Mouse (Mus musculus): ENCODE measurements around the gene Olfr611. TPM values are rescaled to one million over a fixed set of nuclear protein-coding genes. Genes with fewer than 3 reads are reported as not detected.
"Not testable (repeated sequence)": the region's sequence is repeated elsewhere in the genome, so short reads cannot be mapped to it uniquely, and the experiment has no call there.

Olfr611 gene
- not detected for total RNA-seq (2021)
- long read RNA-seq, experiment 1: 0 reads
- long read RNA-seq, experiment 2: 0 reads

- not testable (repeated sequence) for DNase-seq
Observed at GRCm38 (mm10) chr7:103520746-103521145, at the start of gene Olfr611. Gene Olfr611 (minus strand): TSS chr7:103520846.

GRCm38 (mm10) chr7:103569043-103569442 is 48.4 kb upstream of the Olfr611 start, which contains the start of gene Olfr616:
Gene Olfr616 (minus strand): TSS chr7:103569143.
- no peak for DNase-seq

DNA sequence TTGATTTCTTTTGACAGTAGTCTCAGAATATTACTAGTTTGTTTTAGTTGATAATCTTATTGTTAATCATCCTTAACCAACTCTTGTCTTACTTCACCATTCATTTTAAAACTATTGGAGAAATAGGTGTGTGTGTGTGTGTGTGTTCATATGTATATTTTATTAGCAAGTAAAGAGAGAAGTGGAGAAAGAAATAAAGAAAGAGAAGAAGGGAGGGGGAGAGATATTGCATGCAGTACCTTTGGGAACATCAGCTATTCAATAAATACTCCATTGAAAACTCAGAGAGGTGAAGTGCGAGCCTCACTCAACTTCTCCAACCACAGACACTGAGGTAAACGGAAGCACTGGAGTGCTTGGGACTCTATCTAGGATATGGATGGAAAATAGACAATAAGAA is 35.1 kb upstream of the Olfr611 start, which contains the start of gene Olfr615:
Olfr615 (plus strand) TSS at position 301 of the 400 bp plus-strand sequence.
- DNase-seq: no peak

DNA sequence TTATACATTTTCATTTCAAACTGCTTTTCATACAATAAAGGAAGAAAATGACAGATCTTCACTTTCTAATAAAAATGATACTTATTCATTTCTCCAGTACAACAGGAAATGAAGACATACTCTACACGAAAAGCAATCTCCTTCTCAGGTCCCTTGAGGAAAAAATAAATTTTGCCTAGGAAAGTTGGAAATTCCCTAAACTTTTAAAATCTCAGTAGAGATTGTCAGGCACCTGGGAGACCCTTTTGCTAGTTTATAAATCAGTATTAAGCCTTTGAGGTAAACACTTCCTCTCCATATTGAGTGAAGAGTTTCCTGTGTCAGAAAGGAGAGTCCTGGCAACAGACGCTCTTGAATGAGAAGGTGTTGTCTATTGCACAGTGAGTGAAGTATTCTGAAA is 27.1 kb upstream of the Olfr611 start, which contains the start of gene Olfr613:
Olfr613 (plus strand) TSS at position 301 of the 400 bp plus-strand sequence.
- no peak for DNase-seq

DNA sequence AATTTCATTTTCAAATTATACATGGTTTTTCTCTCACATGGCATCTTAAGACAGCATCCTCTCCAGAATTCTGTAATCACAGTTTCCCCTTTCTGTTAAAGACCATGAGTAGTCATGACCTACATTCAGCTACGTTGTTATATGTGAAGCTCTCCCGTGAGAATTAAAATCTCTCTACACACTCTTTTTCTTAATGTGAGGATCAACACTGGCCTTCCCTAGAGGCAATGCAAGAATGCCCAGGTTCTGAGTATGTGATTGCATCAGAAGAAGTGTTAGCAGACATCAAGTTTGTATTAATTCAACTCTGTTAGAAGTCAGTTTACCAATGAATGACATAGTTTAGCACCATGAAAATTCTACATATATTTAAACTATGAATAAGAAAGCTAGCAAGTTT is 22.0 kb upstream of the Olfr611 start, which contains the start of gene Olfr612:
Olfr612 (minus strand) TSS at position 101 of the 400 bp plus-strand sequence.
- DNase-seq: not testable (repeated sequence)

DNA sequence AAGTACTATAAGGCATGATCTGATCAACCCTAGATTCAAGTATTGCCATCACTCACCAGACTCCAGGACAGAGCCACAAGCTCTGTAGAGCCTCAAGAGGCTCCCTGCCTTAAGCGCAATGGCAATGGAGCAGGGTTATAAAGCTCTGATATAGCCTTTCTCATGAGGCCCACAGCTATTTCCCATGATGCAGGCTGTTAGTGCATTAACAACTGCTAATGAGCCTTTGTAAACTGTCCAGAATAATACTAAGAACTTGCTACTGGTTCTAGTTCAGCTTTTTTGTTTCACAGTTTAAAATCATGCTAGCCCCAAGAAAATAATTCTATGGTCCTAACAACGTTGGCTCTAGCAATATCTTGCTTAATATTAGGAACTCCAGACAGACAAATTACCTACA is 8.6 kb downstream of the Olfr611 start, which contains the start of gene Olfr610:
Olfr610 (minus strand) TSS at position 101 of the 400 bp plus-strand sequence.
- DNase-seq: no peak

DNA sequence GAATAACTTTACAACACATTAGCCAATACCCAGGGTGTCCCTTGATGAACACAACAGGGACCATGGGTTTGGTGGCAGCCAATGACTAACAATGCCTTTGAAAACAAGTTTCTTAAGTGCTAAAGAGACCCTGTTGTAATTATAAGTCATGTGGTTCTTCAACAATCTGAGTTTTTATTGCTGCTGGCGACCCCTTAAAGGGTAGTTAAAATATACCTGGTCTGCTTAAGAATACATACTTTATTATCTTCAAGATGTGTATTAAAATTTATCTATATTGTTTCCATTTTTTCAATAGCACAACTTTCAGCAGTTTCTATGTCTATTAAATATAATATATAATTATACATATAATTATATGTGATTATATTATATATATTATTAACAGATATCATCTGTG is 22.7 kb downstream of the Olfr611 start, which contains the start of gene Olfr609:
Olfr609 (minus strand) TSS at position 101 of the 400 bp plus-strand sequence.
- no peak for DNase-seq

DNA sequence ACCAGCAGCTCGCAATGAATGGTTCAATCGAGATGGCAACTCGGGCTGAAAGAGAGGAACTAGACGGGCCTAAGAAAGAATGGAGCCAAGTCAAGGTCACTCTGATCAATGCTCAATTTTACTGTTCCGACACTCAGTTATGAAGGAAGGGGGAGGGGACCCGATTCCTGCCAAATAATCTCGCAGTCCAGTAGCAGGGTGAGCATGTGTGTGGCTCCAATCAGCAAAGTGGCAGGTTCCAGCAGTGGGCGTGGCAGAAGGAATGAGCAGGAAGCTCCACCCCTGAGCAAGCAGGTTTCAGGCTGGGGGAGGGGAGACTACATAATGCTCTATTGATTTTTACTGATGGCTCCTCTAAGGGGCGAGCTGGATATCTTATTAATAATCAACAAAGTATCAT is 43.5 kb downstream of the Olfr611 start:
- DNase-seq: not testable (repeated sequence)

- no peak for DNase-seq
Observed at GRCm38 (mm10) chr7:103469577-103469976, 51.1 kb downstream of the Olfr611 start, which contains the start of gene Olfr608. Gene Olfr608 (plus strand): TSS chr7:103469877.

Other genes with a start within 250 kb of the Olfr611 start
- not detected for gene Olfr596, start 215.2 kb downstream of the Olfr611 start, total RNA-seq (2021)
- not detected for gene Olfr597, start 204.5 kb downstream of the Olfr611 start, total RNA-seq (2021)
- gene Olfr598, start 197.3 kb downstream of the Olfr611 start, total RNA-seq (2021): not detected
- not detected for gene Olfr599, start 184.9 kb downstream of the Olfr611 start, total RNA-seq (2021)
- not detected for gene Olfr600, start 171.2 kb downstream of the Olfr611 start, total RNA-seq (2021)
- not detected for gene Olfr601, start 158.2 kb downstream of the Olfr611 start, total RNA-seq (2021)
- not detected for gene Olfr603, start 134.7 kb downstream of the Olfr611 start, total RNA-seq (2021)
- not detected for gene Usp17lc, start 105.8 kb downstream of the Olfr611 start, total RNA-seq (2021)
- not detected for gene Olfr605, start 75.4 kb downstream of the Olfr611 start, total RNA-seq (2021)
- gene Olfr606, start 71.8 kb downstream of the Olfr611 start, total RNA-seq (2021): not detected
- gene Olfr607, start 56.7 kb downstream of the Olfr611 start, total RNA-seq (2021): not detected
- not detected for gene Olfr608, start 51.0 kb downstream of the Olfr611 start, total RNA-seq (2021)
- not detected for gene Olfr609, start 22.8 kb downstream of the Olfr611 start, total RNA-seq (2021)
- not detected for gene Olfr610, start 8.7 kb downstream of the Olfr611 start, total RNA-seq (2021)
- not detected for gene Olfr612, start 21.9 kb upstream of the Olfr611 start, total RNA-seq (2021)
- not detected for gene Olfr613, start 27.2 kb upstream of the Olfr611 start, total RNA-seq (2021)
- not detected for gene Olfr615, start 35.2 kb upstream of the Olfr611 start, total RNA-seq (2021)
- gene Olfr616, start 48.3 kb upstream of the Olfr611 start, total RNA-seq (2021): not detected
- not detected for gene Olfr617, start 52.2 kb upstream of the Olfr611 start, total RNA-seq (2021)
- not detected for gene Olfr618, start 69.3 kb upstream of the Olfr611 start, total RNA-seq (2021)
- gene Olfr619, start 79.7 kb upstream of the Olfr611 start, total RNA-seq (2021): not detected
- gene Olfr620, start 91.7 kb upstream of the Olfr611 start, total RNA-seq (2021): not detected
- not detected for gene Olfr622, start 121.9 kb upstream of the Olfr611 start, total RNA-seq (2021)
- not detected for gene Olfr623, start 142.9 kb upstream of the Olfr611 start, total RNA-seq (2021)
- not detected for gene Olfr624, start 150.3 kb upstream of the Olfr611 start, total RNA-seq (2021)
- gene Olfr625-ps1, start 161.9 kb upstream of the Olfr611 start, total RNA-seq (2021): not detected
- not detected for gene Olfr243, start 193.8 kb upstream of the Olfr611 start, total RNA-seq (2021)
- not detected for gene Olfr628, start 209.5 kb upstream of the Olfr611 start, total RNA-seq (2021)
- not detected for gene Olfr629, start 224.1 kb upstream of the Olfr611 start, total RNA-seq (2021)
- not detected for gene Olfr630, start 236.5 kb upstream of the Olfr611 start, total RNA-seq (2021)

Data from adrenal gland, postnatal 36 days (tissue).